Mouse (Mus musculus): ENCODE results near the gene Glb1l2.

Gene Glb1l2

GRCm38 (mm10) chr9:26805935-26806666 is at the start of gene Glb1l2:
Gene Glb1l2, minus strand, starts transcription at chr9:26806468.
- in situ Hi-C loops (cut with MboI, MseI), result no loop called here

GRCm38 (mm10) chr9:26831089-26831488 is 24.8 kb upstream of the Glb1l2 start:
- in situ Hi-C loops (cut with MboI, MseI), result no loop called here

- in situ Hi-C loops (cut with MboI, MseI), result no loop called here
These were observed 13.7 kb upstream of the Glb1l2 start for GRCm38 (mm10) chr9:26819942-26820341.

GRCm38 (mm10) chr9:26808735-26809134 is 2.5 kb upstream of the Glb1l2 start:
- in situ Hi-C loops (cut with MboI, MseI), result no loop called here

GRCm38 (mm10) chr9:26804321-26804720 is 1.9 kb downstream of the Glb1l2 start:
- in situ Hi-C loops (cut with MboI, MseI), result no loop called here

GRCm38 (mm10) chr9:26800357-26800756 is 5.9 kb downstream of the Glb1l2 start:
- in situ Hi-C loops (cut with MboI, MseI), result no loop called here

GRCm38 (mm10) chr9:26798731-26799130 is 7.5 kb downstream of the Glb1l2 start:
- in situ Hi-C loops (cut with MboI, MseI), result loop anchor here (25.0 kb wide), 1 partner anchor 1136 kb away; no protein-coding TSS in a partner anchor

GRCm38 (mm10) chr9:26798205-26798604 is 8.1 kb downstream of the Glb1l2 start:
- in situ Hi-C loops (cut with MboI, MseI), result loop anchor here (25.0 kb wide), 1 partner anchor 1136 kb away; no protein-coding TSS in a partner anchor

GRCm38 (mm10) chr9:26792829-26793228 is 13.4 kb downstream of the Glb1l2 start:
- in situ Hi-C loops (cut with MboI, MseI), result loop anchor here (25.0 kb wide), 1 partner anchor 1131 kb away; no protein-coding TSS in a partner anchor

GRCm38 (mm10) chr9:26783414-26783975 is 22.8 kb downstream of the Glb1l2 start:
- in situ Hi-C loops (cut with MboI, MseI), result loop anchor here (25.0 kb wide), 1 partner anchor 1121 kb away; no protein-coding TSS in a partner anchor

- in situ Hi-C loops (cut with MboI, MseI), result loop anchor here (25.0 kb wide), 1 partner anchor 1116 kb away; no protein-coding TSS in a partner anchor
These were observed 27.8 kb downstream of the Glb1l2 start for GRCm38 (mm10) chr9:26778421-26778820.

- in situ Hi-C loops (cut with MboI, MseI), result loop anchor here (25.0 kb wide), 1 partner anchor 1114 kb away; no protein-coding TSS in a partner anchor
These were observed 30.0 kb downstream of the Glb1l2 start for GRCm38 (mm10) chr9:26776122-26776902.

GRCm38 (mm10) chr9:26775700-26776099 is 30.6 kb downstream of the Glb1l2 start:
- in situ Hi-C loops (cut with MboI, MseI), result loop anchor here (25.0 kb wide), 1 partner anchor 1113 kb away; no protein-coding TSS in a partner anchor

- in situ Hi-C loops (cut with MboI, MseI), result no loop called here
These were observed 38.1 kb downstream of the Glb1l2 start for GRCm38 (mm10) chr9:26768181-26768580.

- in situ Hi-C loops (cut with MboI, MseI), result no loop called here
These were observed 43.8 kb downstream of the Glb1l2 start for GRCm38 (mm10) chr9:26762477-26762876.

- in situ Hi-C loops (cut with MboI, MseI), result no loop called here
These were observed 45.7 kb downstream of the Glb1l2 start for GRCm38 (mm10) chr9:26760576-26760975.

GRCm38 (mm10) chr9:26760081-26760480 is 46.2 kb downstream of the Glb1l2 start:
- in situ Hi-C loops (cut with MboI, MseI), result no loop called here

GRCm38 (mm10) chr9:26748893-26749292 is 57.4 kb downstream of the Glb1l2 start:
- in situ Hi-C loops (cut with MboI, MseI), result loop anchor here (25.0 kb wide), 2 partner anchors 1213 to 1738 kb away; no protein-coding TSS in a partner anchor

- in situ Hi-C loops (cut with MboI, MseI), result loop anchor here (25.0 kb wide), 2 partner anchors 1215 to 1740 kb away; no protein-coding TSS in a partner anchor
These were observed 59.1 kb downstream of the Glb1l2 start for GRCm38 (mm10) chr9:26747121-26747520.

GRCm38 (mm10) chr9:26742817-26743216 is 63.5 kb downstream of the Glb1l2 start:
- in situ Hi-C loops (cut with MboI, MseI), result loop anchor here (25.0 kb wide), 2 partner anchors 1219 to 1744 kb away; no protein-coding TSS in a partner anchor

GRCm38 (mm10) chr9:26737116-26737515 is 69.2 kb downstream of the Glb1l2 start:
- in situ Hi-C loops (cut with MboI, MseI), result loop anchor here (25.0 kb wide), 2 partner anchors 1225 to 1750 kb away; no protein-coding TSS in a partner anchor

Measured in T-helper 2 cell (primary cell).